Mouse (Mus musculus): ENCODE results near the gene Dnmt3a. TPM values are rescaled to one million over a fixed set of nuclear protein-coding genes. Genes with fewer than 3 reads are reported as not detected.

Dnmt3a gene
- total and polyA plus RNA-seq, 3 experiments = 15.5 to 61.5 (median 23.4) TPM

DNA sequence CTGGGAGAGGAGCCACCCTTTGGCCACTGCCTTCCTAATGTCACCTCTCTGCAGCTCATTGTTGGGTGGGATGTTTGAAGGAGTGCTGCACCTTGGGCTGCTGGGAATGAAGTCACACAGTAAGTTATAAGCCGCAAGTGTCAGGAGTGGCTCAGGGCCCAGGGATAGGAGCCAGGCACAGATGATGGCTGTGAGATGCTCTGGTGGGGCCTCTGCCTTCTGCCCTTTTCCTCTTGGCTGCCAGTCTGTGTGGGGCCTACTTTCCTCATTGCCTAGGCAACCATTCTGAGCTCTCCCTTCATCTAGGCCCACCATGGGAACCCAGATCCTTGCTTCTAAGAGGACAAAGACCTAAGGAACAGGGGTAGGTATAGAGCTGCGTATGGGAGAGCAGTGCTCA is 21.5 kb upstream of the Dnmt3a start:
- dilution Hi-C loops (cut with MboI; ENCODE audit: extremely low pct_ligation_motif_present, extremely low pct_unique_long_range_greater_than_20kb, low sequenced_read_pairs) = no loop called here
- H3K4me3 ChIP-seq (replicated peaks in 1 of 3; ENCODE audit: low read depth in 2 of 3, low read length in 2 of 3, poor library complexity in 1 of 3) = no peak overlapping the region
- in situ Hi-C loops (cut with MboI; ENCODE audit: low pct_ligation_motif_present, low pct_unique_long_range_greater_than_20kb, low sequenced_read_pairs) = no loop called here
- peaks cover 24 to 61% of the 10 kb centered on the region in 2 experiments for H3K4me1 ChIP-seq (ENCODE audit: control insufficient read depth in 1 of 2, insufficient read depth in 2 of 2)
- no peak overlapping the region for H3K27ac ChIP-seq (ENCODE audit: insufficient read depth, low read depth)
- no peak overlapping the region for H3K9ac ChIP-seq (ENCODE audit: insufficient read depth, low read depth)
- DNase-seq (ENCODE audit: extremely low read depth) = no peak
- H3K27me3 ChIP-seq (replicated peaks) = no peaks in the 10 kb centered on the region
- H3K9me3 ChIP-seq (replicated peaks; ENCODE audit: low read length) = no peaks in the 10 kb centered on the region
- no peak overlapping the region for H3K4me2 ChIP-seq (ENCODE audit: insufficient read depth, low read depth, poor library complexity, severe bottlenecking)
- no peaks in the 10 kb centered on the region for H3K36me3 ChIP-seq (replicated peaks in 1 of 2; ENCODE audit: control insufficient read depth in 1 of 2, insufficient read depth in 1 of 2, low read length in 1 of 2)
- no peak for TF ChIP-seq MEF2A (IDR thresholded peaks at IDR 0.05; ENCODE audit: borderline replicate concordance, low read depth, low read length)
- TF ChIP-seq SMC3 (IDR thresholded peaks at IDR 0.05; ENCODE audit: low read depth, low read length) = no peak
- TF ChIP-seq RAD21 (IDR thresholded peaks at IDR 0.05; ENCODE audit: low read depth, low read length) = no peak
- TF ChIP-seq MYC (IDR thresholded peaks at IDR 0.05; ENCODE audit: low read depth, low read length) = no peak
- no peak for TF ChIP-seq NRF1 (IDR thresholded peaks at IDR 0.05; ENCODE audit: low read depth, low read length)
- no peak for TF ChIP-seq USF1 (IDR thresholded peaks at IDR 0.05; ENCODE audit: low read depth, low read length)
- TF ChIP-seq MAZ (IDR thresholded peaks at IDR 0.05; ENCODE audit: low read depth, low read length) = no peak
- no peaks in the 10 kb centered on the region for H3K79me2 ChIP-seq (replicated peaks; ENCODE audit: control insufficient read depth, extremely low read depth, insufficient read depth, poor library complexity, severe bottlenecking)

GRCm38 (mm10) chr12:3784729-3785128 is 21.1 kb upstream of the Dnmt3a start:
- dilution Hi-C loops (cut with MboI; ENCODE audit: extremely low pct_ligation_motif_present, extremely low pct_unique_long_range_greater_than_20kb, low sequenced_read_pairs) (no loop called here), in situ Hi-C loops (cut with MboI; ENCODE audit: low pct_ligation_motif_present, low pct_unique_long_range_greater_than_20kb, low sequenced_read_pairs) (no loop called here)
- Histone ChIP-seq H3K27ac (ENCODE audit: insufficient read depth, low read depth) (no peak overlapping the region), H3K27me3 (replicated peaks) (no peaks in the 10 kb centered on the region), H3K4me3 (replicated peaks in 1 of 3; ENCODE audit: low read depth in 2 of 3, low read length in 2 of 3, poor library complexity in 1 of 3) (no peak overlapping the region), H3K4me1 (ENCODE audit: control insufficient read depth in 1 of 2, insufficient read depth in 2 of 2) (peaks cover 24 to 61% of the 10 kb centered on the region in 2 experiments), H3K36me3 (replicated peaks in 1 of 2; ENCODE audit: control insufficient read depth in 1 of 2, insufficient read depth in 1 of 2, low read length in 1 of 2) (no peaks in the 10 kb centered on the region), H3K4me2 (ENCODE audit: insufficient read depth, low read depth, poor library complexity, severe bottlenecking) (no peak overlapping the region), H3K79me2 (replicated peaks; ENCODE audit: control insufficient read depth, extremely low read depth, insufficient read depth, poor library complexity, severe bottlenecking) (no peaks in the 10 kb centered on the region), H3K9ac (ENCODE audit: insufficient read depth, low read depth) (no peak overlapping the region), H3K9me3 (replicated peaks; ENCODE audit: low read length) (no peaks in the 10 kb centered on the region)
- DNase-seq (ENCODE audit: extremely low read depth) = no peak
- TF ChIP-seq ETS1 (conservative IDR thresholded peaks at IDR 0.05; ENCODE audit: low read depth, low read length) (no peak), HCFC1 (IDR thresholded peaks at IDR 0.05; ENCODE audit: low read depth, low read length) (no peak), MAZ (IDR thresholded peaks at IDR 0.05; ENCODE audit: low read depth, low read length) (no peak), JUND (conservative IDR thresholded peaks at IDR 0.05; ENCODE audit: low read depth, low read length) (no peak), JUN (IDR thresholded peaks at IDR 0.05; ENCODE audit: insufficient read depth, low read depth, low read length) (no peak), RCOR1 (conservative IDR thresholded peaks at IDR 0.05; ENCODE audit: low read depth, low read length) (no peak)

GRCm38 (mm10) chr12:3787041-3787440 is 18.8 kb upstream of the Dnmt3a start:
- no peak overlapping the region for H3K4me3 ChIP-seq (replicated peaks in 1 of 3; ENCODE audit: low read depth in 2 of 3, low read length in 2 of 3, poor library complexity in 1 of 3)
- H3K4me2 ChIP-seq (ENCODE audit: insufficient read depth, low read depth, poor library complexity, severe bottlenecking) = no peak overlapping the region
- no peaks in the 10 kb centered on the region for H3K79me2 ChIP-seq (replicated peaks; ENCODE audit: control insufficient read depth, extremely low read depth, insufficient read depth, poor library complexity, severe bottlenecking)
- no peak overlapping the region for H3K27ac ChIP-seq (ENCODE audit: insufficient read depth, low read depth)
- no peaks in the 10 kb centered on the region for H3K27me3 ChIP-seq (replicated peaks)
- dilution Hi-C loops (cut with MboI; ENCODE audit: extremely low pct_ligation_motif_present, extremely low pct_unique_long_range_greater_than_20kb, low sequenced_read_pairs) (no loop called here), in situ Hi-C loops (cut with MboI; ENCODE audit: low pct_ligation_motif_present, low pct_unique_long_range_greater_than_20kb, low sequenced_read_pairs) (no loop called here)
- H3K36me3 ChIP-seq (replicated peaks in 1 of 2; ENCODE audit: control insufficient read depth in 1 of 2, insufficient read depth in 1 of 2, low read length in 1 of 2) = no peaks in the 10 kb centered on the region
- H3K9ac ChIP-seq (ENCODE audit: insufficient read depth, low read depth) = no peak overlapping the region
- TF ChIP-seq ZMIZ1 (IDR thresholded peaks at IDR 0.05; ENCODE audit: low read depth, low read length) (no peak), MAFK (IDR thresholded peaks at IDR 0.05; ENCODE audit: insufficient replicate concordance, low read length) (no peak), USF1 (IDR thresholded peaks at IDR 0.05; ENCODE audit: low read depth, low read length) (no peak), E2F4 (IDR thresholded peaks at IDR 0.05; ENCODE audit: insufficient replicate concordance, low read depth, low read length) (no peak), JUN (IDR thresholded peaks at IDR 0.05; ENCODE audit: insufficient read depth, low read depth, low read length) (no peak), BHLHE40 (IDR thresholded peaks at IDR 0.05; ENCODE audit: low read depth, low read length) (no peak), ZNF384 (IDR thresholded peaks at IDR 0.05; ENCODE audit: low read depth, low read length) (no peak)
- DNase-seq (ENCODE audit: extremely low read depth) = no peak
- peaks cover 13 to 52% of the 10 kb centered on the region in 2 experiments for H3K4me1 ChIP-seq (ENCODE audit: control insufficient read depth in 1 of 2, insufficient read depth in 2 of 2)
- H3K9me3 ChIP-seq (replicated peaks; ENCODE audit: low read length) = no peaks in the 10 kb centered on the region

All from CH12.LX (cell line).